Mouse (Mus musculus) thymus, adult 18-20 months (tissue): ENCODE results near the gene Fbln1.

Source experiments
- DNase-seq, 2 experiments: peaks; one replicate each; pipeline ENCODE4 v3.0.0; 2022; ENCODE audit warnings: mixed read lengths in 2 of 2

The Fbln1 gene

GRCm38 (mm10) chr15:85240086-85240485, 34.3 kb downstream of the Fbln1 start:
- DNase-seq, result no peak

- no peak for DNase-seq
Measured at GRCm38 (mm10) chr15:85241856-85242255, 36.1 kb downstream of the Fbln1 start.

- no peak for DNase-seq
Measured at GRCm38 (mm10) chr15:85244414-85245161, 38.8 kb downstream of the Fbln1 start.

- DNase-seq, result no peak
Measured at GRCm38 (mm10) chr15:85245241-85246010, 39.7 kb downstream of the Fbln1 start.

- no peak for DNase-seq
Measured at GRCm38 (mm10) chr15:85246016-85246415, 40.3 kb downstream of the Fbln1 start.

- no peak for DNase-seq
Measured at GRCm38 (mm10) chr15:85246936-85247335, 41.2 kb downstream of the Fbln1 start.

GRCm38 (mm10) chr15:85248311-85248710, 42.6 kb downstream of the Fbln1 start:
- DNase-seq, result no peak

GRCm38 (mm10) chr15:85249252-85249651, 43.5 kb downstream of the Fbln1 start:
- no peak for DNase-seq

GRCm38 (mm10) chr15:85250436-85250835, 44.7 kb downstream of the Fbln1 start:
- DNase-seq, result no peak

GRCm38 (mm10) chr15:85252476-85252875, 46.7 kb downstream of the Fbln1 start:
- no peak for DNase-seq

GRCm38 (mm10) chr15:85257775-85258429, 52.2 kb downstream of the Fbln1 start:
- DNase-seq, result peak; percentile 32 to 47

GRCm38 (mm10) chr15:85262805-85263204, 57.1 kb downstream of the Fbln1 start:
- DNase-seq, result no peak

- DNase-seq, result no peak
Measured at GRCm38 (mm10) chr15:85266729-85267434, 61.1 kb downstream of the Fbln1 start.

GRCm38 (mm10) chr15:85267891-85268290, 62.1 kb downstream of the Fbln1 start:
- no peak for DNase-seq

GRCm38 (mm10) chr15:85272988-85273387, 67.2 kb downstream of the Fbln1 start:
- DNase-seq, result no peak

- DNase-seq, result no peak
Measured at GRCm38 (mm10) chr15:85277221-85277620, 71.5 kb downstream of the Fbln1 start.

- no peak for DNase-seq
Measured at GRCm38 (mm10) chr15:85278986-85279385, 73.2 kb downstream of the Fbln1 start.

GRCm38 (mm10) chr15:85282021-85282420, 76.3 kb downstream of the Fbln1 start:
- no peak for DNase-seq

GRCm38 (mm10) chr15:85284651-85285050, 78.9 kb downstream of the Fbln1 start:
- DNase-seq, result no peak

- no peak for DNase-seq
Measured at GRCm38 (mm10) chr15:85294632-85295031, 88.9 kb downstream of the Fbln1 start.

GRCm38 (mm10) chr15:85295544-85295943, 89.8 kb downstream of the Fbln1 start:
- no peak for DNase-seq

- DNase-seq, result no peak
Measured at GRCm38 (mm10) chr15:85295977-85296376, 90.2 kb downstream of the Fbln1 start.

- no peak for DNase-seq
Measured at GRCm38 (mm10) chr15:85296538-85296937, 90.8 kb downstream of the Fbln1 start.
